Mouse (Mus musculus) brain, embryonic 14.5 days (tissue): ENCODE data around the gene Atp1a1.

ENCODE experiments used
- CTCF ChIP-seq: fragments of 200-500 bp; IDR thresholded peaks from 2 replicates; pipeline ENCODE4 v1.5.1; 2012; ENCODE audit warnings: inconsistent platforms, mild to moderate bottlenecking, moderate library complexity, borderline replicate concordance; ENCODE audit not compliant: insufficient read depth, insufficient read length; ENCODE audit errors: extremely low read depth
- POLR2A ChIP-seq: fragments of 200-500 bp; IDR thresholded peaks from 2 replicates; pipeline ENCODE4 v1.6.1; 2012; ENCODE audit warnings: mild to moderate bottlenecking, inconsistent platforms, borderline replicate concordance; ENCODE audit not compliant: poor library complexity, insufficient read depth, insufficient read length, severe bottlenecking; ENCODE audit errors: extremely low read depth

- TF ChIP-seq CTCF, result no peak
- no peak for TF ChIP-seq POLR2A
Measured at GRCm38 (mm10) chr3:101562510-101563209, 41.8 kb downstream of the Atp1a1 start.
